17 mouse cellular contexts compared by ENCODE assay signal in genomic region chr10:17382990-17383389, GRCm38 (mm10).
DNase-seq lines count a peak whose midpoint lies in the region; ATAC-seq and TF ChIP-seq lines count a peak whose summit lies in the region.
"Had no signal": no experiment of that assay in that cellular context is flagged by ENCODE, and none has a peak within 500 bp of the region (broad histone marks: within the 10 kb centered on the region; RNA-seq: fewer than 3 reads in every experiment).

No protein-coding gene starts in this region.

- TF ChIP-seq CTCF in lung, adult 2 months (IDR thresholded peaks at IDR 0.05; ENCODE audit: insufficient read depth, low read length), result no peak

- no peaks in the 10 kb centered on the region for H3K36me3 ChIP-seq in hindbrain, embryonic 10.5 days
- H3K36me3 ChIP-seq: embryonic facial prominence, embryonic 12.5 days; forebrain, embryonic 15.5 days; heart, embryonic 12.5 days; hindbrain, embryonic 15.5 days had no signal

- ATAC-seq in common myeloid progenitor, adult 5-6 weeks (replicated peaks; ENCODE audit: low read depth, poor library complexity, severe bottlenecking), result 0 out of 2 replicates have a peak, but pooled peaks have one; percentile 32
- peak; percentile 78 for ATAC-seq in monocyte, adult 5-6 weeks (replicated peaks; ENCODE audit: insufficient number of reproducible peaks, low FRiP score, low TSS enrichment, poor library complexity, severe bottlenecking)
- ATAC-seq: activated CD4-positive, CD25-positive, alpha-beta regulatory T cell, adult 4 months; forebrain, embryonic 15.5 days had no signal

- no peak overlapping the region for H3K27ac ChIP-seq in hindbrain, embryonic 10.5 days
- H3K27ac ChIP-seq: embryonic facial prominence, embryonic 12.5 days; forebrain, embryonic 15.5 days; hindbrain, embryonic 15.5 days had no signal

- TF ChIP-seq POLR2A in lung, adult 2 months (IDR thresholded peaks at IDR 0.05; ENCODE audit: borderline replicate concordance, extremely low read depth, low read depth, low read length), result no peak

- H3K4me1 ChIP-seq in lung, adult 2 months (ENCODE audit: control insufficient read depth, insufficient read depth, low read length), result no peaks in the 10 kb centered on the region
- no peaks in the 10 kb centered on the region for H3K4me1 ChIP-seq in hindbrain, embryonic 10.5 days (replicated peaks)
- H3K4me1 ChIP-seq: embryonic facial prominence, embryonic 12.5 days; forebrain, embryonic 15.5 days; hindbrain, embryonic 15.5 days had no signal

- no peak overlapping the region for H3K4me3 ChIP-seq in lung, adult 2 months (replicated peaks; ENCODE audit: extremely low read depth, low read depth, low read length)
- H3K4me3 ChIP-seq in hindbrain, embryonic 10.5 days, result no peak overlapping the region
- H3K4me3 ChIP-seq: embryonic facial prominence, embryonic 12.5 days; forebrain, embryonic 15.5 days; heart, embryonic 12.5 days; hindbrain, embryonic 15.5 days had no signal

- no peaks in the 10 kb centered on the region for H3K9me3 ChIP-seq in hindbrain, embryonic 10.5 days
- H3K9me3 ChIP-seq: embryonic facial prominence, embryonic 12.5 days; forebrain, embryonic 15.5 days; heart, embryonic 12.5 days; hindbrain, embryonic 15.5 days had no signal

- 76% methylated on average over 6 of the region's 6 CpGs for WGBS in lung, adult 2 months
- WGBS in hindbrain, embryonic 10.5 days, result 90% methylated on average over 6 of the region's 6 CpGs

- H3K27me3 ChIP-seq in hindbrain, embryonic 10.5 days (ENCODE audit: insufficient read depth, poor library complexity, severe bottlenecking), result no peaks in the 10 kb centered on the region
- H3K27me3 ChIP-seq: embryonic facial prominence, embryonic 12.5 days; forebrain, embryonic 15.5 days; heart, embryonic 12.5 days; hindbrain, embryonic 15.5 days had no signal

- peak; percentile 1 for DNase-seq in lung, postnatal 25 days (ENCODE audit: low spot score)
- DNase-seq in lung, adult 2 months, result no peak
- DNase-seq in Muller cell, postnatal 12 days (ENCODE audit: inconsistent ontology term), result peak; percentile 24
- no peak for DNase-seq in hindbrain, embryonic 10.5 days (ENCODE audit: low spot score)
- DNase-seq in right cerebral cortex, adult 2 months (ENCODE audit: low spot score in 2 of 2), result no peak
- DNase-seq: adrenal gland, adult 2 months; adrenal gland, postnatal 25 days; cerebellum, adult 2 months; cerebellum, postnatal 10 days; gastrocnemius, postnatal 14 days had no signal

Comparison
In these comparisons a context has a peak if more than half of its experiments do, and no peak if none do; other contexts are left out.
1. DNase-seq: peak in lung, postnatal 25 days (single experiment) and Muller cell, postnatal 12 days (single experiment); none in lung, adult 2 months (single experiment), hindbrain, embryonic 10.5 days (single experiment) and right cerebral cortex, adult 2 months (0 of 2).